ENCODE assay signal across 11 mouse cellular contexts in the genomic region with DNA sequence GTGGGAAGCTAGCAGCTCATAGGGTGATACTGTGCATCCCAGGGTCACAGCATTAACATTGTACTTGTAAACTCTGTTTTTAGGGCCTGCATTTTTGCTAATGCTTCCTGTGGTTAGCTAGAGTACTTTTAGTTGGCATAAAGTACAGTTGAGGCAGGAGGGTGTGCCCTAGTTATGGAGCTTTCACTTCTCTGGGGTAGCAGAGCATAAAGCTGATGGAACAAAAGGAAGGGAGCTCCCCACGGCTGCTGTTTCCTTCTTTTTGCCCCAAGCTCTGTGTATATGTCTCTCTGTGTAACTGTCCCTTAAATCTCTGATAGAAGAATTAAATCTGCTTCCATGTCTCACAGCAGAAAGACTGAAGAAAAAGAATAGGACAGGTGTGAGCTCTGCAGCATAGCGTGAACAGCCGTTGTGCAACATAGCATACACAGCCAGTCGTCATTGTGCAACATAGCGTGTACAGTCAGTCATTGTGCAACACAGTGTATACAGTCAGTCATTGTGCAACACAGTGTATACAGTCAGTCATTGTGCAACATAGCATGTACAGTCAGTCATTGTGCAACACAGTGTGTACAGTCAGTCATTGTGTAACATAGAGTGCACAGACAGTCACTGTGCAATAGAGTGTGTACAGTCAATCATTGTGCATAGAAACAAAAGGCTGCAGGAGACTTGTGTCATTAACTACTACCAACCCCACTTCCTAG. TPM values are rescaled to one million over a fixed set of nuclear protein-coding genes. Genes with fewer than 3 reads are reported as not detected.
DNase-seq lines count a peak whose midpoint lies in the region; ATAC-seq and TF ChIP-seq lines count a peak whose summit lies in the region.
"Had no signal": no experiment of that assay in that cellular context is flagged by ENCODE, and none has a peak within 500 bp of the region (broad histone marks: within the 10 kb centered on the region; RNA-seq: fewer than 3 reads in every experiment).

No protein-coding gene starts in this region.

- H3K36me3 ChIP-seq in hindbrain, embryonic 13.5 days = peaks cover 46% of the 10 kb centered on the region
- H3K36me3 ChIP-seq in hindbrain, embryonic 12.5 days = peaks cover 33% of the 10 kb centered on the region
- peaks cover 13% of the 10 kb centered on the region for H3K36me3 ChIP-seq in liver, embryonic 16.5 days (ENCODE audit: control insufficient read depth, insufficient read depth)

- H3K4me1 ChIP-seq in hindbrain, embryonic 13.5 days (replicated peaks) = no peaks in the 10 kb centered on the region
- no peaks in the 10 kb centered on the region for H3K4me1 ChIP-seq in hindbrain, embryonic 12.5 days
- H3K4me1 ChIP-seq in bone marrow macrophage, adult 2 months (ENCODE audit: control insufficient read depth, insufficient read depth, low read length) = peaks cover 8% of the 10 kb centered on the region
- no peaks in the 10 kb centered on the region for H3K4me1 ChIP-seq in liver, embryonic 16.5 days (ENCODE audit: control insufficient read depth, low read depth, low read length)
- H3K4me1 ChIP-seq: midbrain, embryonic 12.5 days had no signal

- peak; percentile 85 for DNase-seq in 416B (ENCODE audit: low read depth)
- no peak for DNase-seq in ovary, postnatal 10 days (ENCODE audit: low spot score)
- no peak for DNase-seq in gastrocnemius, postnatal 14 days
- DNase-seq: cerebellum, adult 11-12 months; kidney, adult 8-10 months had no signal

- H3K9ac ChIP-seq in hindbrain, embryonic 13.5 days = no peak overlapping the region
- H3K9ac ChIP-seq in hindbrain, embryonic 12.5 days = no peak overlapping the region
- no peak overlapping the region for H3K9ac ChIP-seq in liver, embryonic 16.5 days (ENCODE audit: low read depth, low read length)
- H3K9ac ChIP-seq: midbrain, embryonic 12.5 days had no signal

- H3K9me3 ChIP-seq in hindbrain, embryonic 13.5 days = no peaks in the 10 kb centered on the region
- no peaks in the 10 kb centered on the region for H3K9me3 ChIP-seq in hindbrain, embryonic 12.5 days (replicated peaks)
- no peaks in the 10 kb centered on the region for H3K9me3 ChIP-seq in liver, embryonic 16.5 days (replicated peaks; ENCODE audit: control insufficient read depth, low read length)
- H3K9me3 ChIP-seq: midbrain, embryonic 12.5 days had no signal

- no peak for TF ChIP-seq CTCF in bone marrow macrophage, adult 2 months (IDR thresholded peaks at IDR 0.05; ENCODE audit: low read depth, low read length)

- ATAC-seq in hindbrain, embryonic 13.5 days (ENCODE audit: low FRiP score) = 0 out of 2 replicates have a peak, but pooled peaks have one; percentile 43
- ATAC-seq in hindbrain, embryonic 12.5 days (ENCODE audit: low FRiP score) = no peak
- peak; percentile 84 for ATAC-seq in liver, embryonic 16.5 days (ENCODE audit: low read depth)
- ATAC-seq in activated CD4-positive, CD25-positive, alpha-beta regulatory T cell, adult 4 months = no peak

- no peaks in the 10 kb centered on the region for H3K27me3 ChIP-seq in hindbrain, embryonic 13.5 days
- no peaks in the 10 kb centered on the region for H3K27me3 ChIP-seq in hindbrain, embryonic 12.5 days
- no peaks in the 10 kb centered on the region for H3K27me3 ChIP-seq in liver, embryonic 16.5 days (ENCODE audit: control insufficient read depth, insufficient read depth, low read depth, low read length)
- H3K27me3 ChIP-seq: midbrain, embryonic 12.5 days had no signal

- H3K27ac ChIP-seq in hindbrain, embryonic 13.5 days = no peak overlapping the region
- H3K27ac ChIP-seq in hindbrain, embryonic 12.5 days = no peak overlapping the region
- peak overlapping the region; percentile 81 for H3K27ac ChIP-seq in bone marrow macrophage, adult 2 months (ENCODE audit: insufficient read depth, low read depth, low read length)
- peak overlapping the region; percentile 8 for H3K27ac ChIP-seq in liver, embryonic 16.5 days (ENCODE audit: low read length)
- H3K27ac ChIP-seq: midbrain, embryonic 12.5 days had no signal

- no peak overlapping the region for H3K4me3 ChIP-seq in hindbrain, embryonic 13.5 days
- no peak overlapping the region for H3K4me3 ChIP-seq in hindbrain, embryonic 12.5 days
- H3K4me3 ChIP-seq in bone marrow macrophage, adult 2 months (ENCODE audit: insufficient read depth, low read length) = no peak overlapping the region
- no peak overlapping the region for H3K4me3 ChIP-seq in liver, embryonic 16.5 days (ENCODE audit: low read depth, low read length)
- H3K4me3 ChIP-seq: midbrain, embryonic 12.5 days had no signal

- TF ChIP-seq POLR2A in bone marrow macrophage, adult 2 months (IDR thresholded peaks at IDR 0.05; ENCODE audit: borderline replicate concordance, low read depth, low read length) = no peak

- no peak overlapping the region for H3K4me2 ChIP-seq in hindbrain, embryonic 13.5 days
- no peak overlapping the region for H3K4me2 ChIP-seq in hindbrain, embryonic 12.5 days (replicated peaks)
- H3K4me2 ChIP-seq in liver, embryonic 16.5 days (ENCODE audit: low read depth, low read length) = no peak overlapping the region
- H3K4me2 ChIP-seq: midbrain, embryonic 12.5 days had no signal

- intact Hi-C loops in gastrocnemius, postnatal 14 days (cut with DNase I; ENCODE audit: low total_unique reads) = no loop called here

- 94% methylated on average over 5 of the region's 5 CpGs for WGBS in hindbrain, embryonic 13.5 days
- 93% methylated on average over 5 of the region's 5 CpGs for WGBS in hindbrain, embryonic 12.5 days
- WGBS in liver, embryonic 16.5 days (ENCODE audit: insufficient replicate concordance) = 72% methylated on average over 5 of the region's 5 CpGs

RNA-seq across cellular contexts. Expression of gene Lrrc40, which starts 25.5 kb away (rescaled TPM):
- 55.2 and 55.3 TPM in 2 replicates for polyA plus RNA-seq in hindbrain, embryonic 13.5 days (2015; fragmentation: Nextera tagmentation; extraction: Ambion mirVana)
- 56.7 and 67.1 TPM in 2 replicates for polyA plus RNA-seq in hindbrain, embryonic 12.5 days (2016; fragmentation: Nextera tagmentation; extraction: Ambion mirVana)
- polyA plus RNA-seq in bone marrow macrophage, adult 2 months (2012; ENCODE audit: insufficient read depth, insufficient read length, missing spikeins) = 22.0 and 27.3 TPM in 2 replicates
- polyA plus RNA-seq in liver, embryonic 16.5 days (2015; fragmentation: Nextera tagmentation; extraction: Ambion mirVana) = 20.1 and 21.5 TPM in 2 replicates
- polyA plus RNA-seq in activated CD4-positive, CD25-positive, alpha-beta regulatory T cell, adult 4 months (2017; shearing (Covaris generic)) = 10 to 100 TPM; 30.1 to 33.9 TPM
- 1 to 10 TPM; 7.5 to 9.5 TPM for total RNA-seq in gastrocnemius, postnatal 14 days (2021)

RNA-seq across cellular contexts. Expression of gene Srsf11, which starts 25.5 kb away (rescaled TPM):
- polyA plus RNA-seq in hindbrain, embryonic 13.5 days (2015; fragmentation: Nextera tagmentation; extraction: Ambion mirVana) = 294 and 296 TPM in 2 replicates
- 339 and 346 TPM in 2 replicates for polyA plus RNA-seq in hindbrain, embryonic 12.5 days (2016; fragmentation: Nextera tagmentation; extraction: Ambion mirVana)
- 297 and 331 TPM in 2 replicates for polyA plus RNA-seq in bone marrow macrophage, adult 2 months (2012; ENCODE audit: insufficient read depth, insufficient read length, missing spikeins)
- polyA plus RNA-seq in liver, embryonic 16.5 days (2015; fragmentation: Nextera tagmentation; extraction: Ambion mirVana) = 88.6 and 89.5 TPM in 2 replicates
- polyA plus RNA-seq in activated CD4-positive, CD25-positive, alpha-beta regulatory T cell, adult 4 months (2017; shearing (Covaris generic)) = 100 to 1,000 TPM; 142 to 145 TPM
- total RNA-seq in gastrocnemius, postnatal 14 days (2021) = 10 to 100 TPM; 46.9 to 52.2 TPM

Comparison
In these comparisons a context has a peak if more than half of its experiments do, and no peak if none do; other contexts are left out.
1. ATAC-seq: peak in hindbrain, embryonic 13.5 days (single experiment) and liver, embryonic 16.5 days (single experiment); none in hindbrain, embryonic 12.5 days (single experiment) and activated CD4-positive, CD25-positive, alpha-beta regulatory T cell, adult 4 months (single experiment).
2. H3K27ac ChIP-seq: peak in bone marrow macrophage, adult 2 months (single experiment) and liver, embryonic 16.5 days (single experiment); none in hindbrain, embryonic 13.5 days (single experiment) and hindbrain, embryonic 12.5 days (single experiment).